28 mouse cellular contexts compared by ENCODE assay signal in genomic region chr11:72892623-72893022, GRCm38 (mm10).
"Had no signal": no experiment of that assay in that cellular context is flagged by ENCODE, and none has a peak within 500 bp of the region (broad histone marks: within the 10 kb centered on the region; RNA-seq: fewer than 3 reads in every experiment).

No protein-coding gene starts in this region.

- H3K27ac ChIP-seq: embryonic facial prominence, embryonic 10.5 days; embryonic facial prominence, embryonic 12.5 days; embryonic facial prominence, embryonic 13.5 days; embryonic facial prominence, embryonic 15.5 days; forebrain, embryonic 10.5 days; forebrain, embryonic 12.5 days; forebrain, embryonic 13.5 days; forebrain, embryonic 15.5 days; gastrocnemius, adult 2 months; heart, adult 2 months had no signal

- ATAC-seq: forebrain, embryonic 13.5 days; forebrain, embryonic 14.5 days; forebrain, embryonic 15.5 days; forebrain, embryonic 16.5 days; forebrain, postnatal 0 days had no signal

- H3K27me3 ChIP-seq: embryonic facial prominence, embryonic 12.5 days; embryonic facial prominence, embryonic 13.5 days; embryonic facial prominence, embryonic 15.5 days; forebrain, embryonic 12.5 days; forebrain, embryonic 13.5 days; forebrain, embryonic 15.5 days had no signal

- H3K4me3 ChIP-seq: embryonic facial prominence, embryonic 10.5 days; embryonic facial prominence, embryonic 12.5 days; embryonic facial prominence, embryonic 13.5 days; embryonic facial prominence, embryonic 15.5 days; erythroblast, embryonic 14.5 days; forebrain, embryonic 10.5 days; forebrain, embryonic 12.5 days; forebrain, embryonic 13.5 days; forebrain, embryonic 15.5 days; gastrocnemius, adult 2 months; heart, adult 2 months had no signal

- H3K9me3 ChIP-seq: embryonic facial prominence, embryonic 10.5 days; embryonic facial prominence, embryonic 12.5 days; embryonic facial prominence, embryonic 13.5 days; embryonic facial prominence, embryonic 15.5 days; forebrain, embryonic 10.5 days; forebrain, embryonic 12.5 days; forebrain, embryonic 13.5 days; forebrain, embryonic 15.5 days had no signal

- H3K4me2 ChIP-seq: embryonic facial prominence, embryonic 12.5 days; embryonic facial prominence, embryonic 13.5 days; embryonic facial prominence, embryonic 15.5 days; forebrain, embryonic 12.5 days; forebrain, embryonic 13.5 days; forebrain, embryonic 15.5 days had no signal

- DNase-seq: cerebellum, adult 2 months; cerebellum, adult 8-10 months; cerebellum, adult 9-10 months; cerebellum, adult 9-11 months; cerebellum, postnatal 10 days; cerebellum, postnatal 14 days; cerebellum, postnatal 25 days; cerebellum, postnatal 36 days; embryo, embryonic 11 days; forebrain, postnatal 0 days; gastrocnemius, adult 2 months; gastrocnemius, postnatal 10 days; gastrocnemius, postnatal 14 days; gastrocnemius, postnatal 25 days; gastrocnemius, postnatal 36 days; heart, adult 18-20 months; heart, adult 2 months had no signal

- H3K4me1 ChIP-seq: embryonic facial prominence, embryonic 10.5 days; embryonic facial prominence, embryonic 12.5 days; embryonic facial prominence, embryonic 13.5 days; embryonic facial prominence, embryonic 15.5 days; forebrain, embryonic 10.5 days; forebrain, embryonic 12.5 days; forebrain, embryonic 13.5 days; forebrain, embryonic 15.5 days had no signal

- H3K9ac ChIP-seq: embryonic facial prominence, embryonic 12.5 days; embryonic facial prominence, embryonic 13.5 days; embryonic facial prominence, embryonic 15.5 days; forebrain, embryonic 12.5 days; forebrain, embryonic 13.5 days; forebrain, embryonic 15.5 days; forebrain, postnatal 0 days had no signal
